Mouse (Mus musculus) MEL (cell line): ENCODE measurements around the gene Ankrd28.

ENCODE experiments used
- ELF1 ChIP-seq: IDR thresholded peaks from 2 replicates; pipeline ENCODE4 v1.6.1; 2014; ENCODE audit warnings: low read depth, mild to moderate bottlenecking, inconsistent platforms, low read length, improper control_type of control experiment, moderate library complexity
- RCOR1 ChIP-seq: IDR thresholded peaks from 2 replicates; pipeline ENCODE4 v1.6.1; 2012; ENCODE audit warnings: low read depth, mild to moderate bottlenecking, inconsistent platforms, low read length, improper control_type of control experiment

DNA sequence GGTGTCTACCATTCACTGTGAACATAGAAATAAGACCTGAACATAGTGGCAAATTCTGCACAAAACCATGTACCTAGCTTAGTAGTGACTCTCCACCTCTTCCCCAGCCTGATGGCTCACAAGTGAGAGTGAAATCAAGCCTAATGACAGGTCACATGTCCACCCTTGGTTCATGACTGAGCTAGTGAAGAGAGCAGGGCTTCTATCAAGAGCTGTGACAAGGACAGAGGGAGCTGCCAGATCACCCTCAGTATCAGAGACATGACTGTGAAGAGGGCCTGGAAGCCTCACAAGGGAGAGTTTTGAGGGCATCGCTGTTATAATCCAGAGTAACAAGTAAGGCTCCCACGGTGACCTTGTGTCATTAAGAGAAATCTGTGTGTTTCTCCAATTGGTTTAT is 28.2 kb upstream of the Ankrd28 start:
- TF ChIP-seq RCOR1 (no peak), ELF1 (no peak)
